Mouse (Mus musculus) kidney, postnatal 25 days (tissue): ENCODE results near the gene E4f1.

Experiments used
- DNase-seq, 2 experiments: peaks; one replicate each; pipeline ENCODE4 v3.0.0; 2021; ENCODE audit warnings: mixed read lengths in 2 of 2

The E4f1 gene

DNA sequence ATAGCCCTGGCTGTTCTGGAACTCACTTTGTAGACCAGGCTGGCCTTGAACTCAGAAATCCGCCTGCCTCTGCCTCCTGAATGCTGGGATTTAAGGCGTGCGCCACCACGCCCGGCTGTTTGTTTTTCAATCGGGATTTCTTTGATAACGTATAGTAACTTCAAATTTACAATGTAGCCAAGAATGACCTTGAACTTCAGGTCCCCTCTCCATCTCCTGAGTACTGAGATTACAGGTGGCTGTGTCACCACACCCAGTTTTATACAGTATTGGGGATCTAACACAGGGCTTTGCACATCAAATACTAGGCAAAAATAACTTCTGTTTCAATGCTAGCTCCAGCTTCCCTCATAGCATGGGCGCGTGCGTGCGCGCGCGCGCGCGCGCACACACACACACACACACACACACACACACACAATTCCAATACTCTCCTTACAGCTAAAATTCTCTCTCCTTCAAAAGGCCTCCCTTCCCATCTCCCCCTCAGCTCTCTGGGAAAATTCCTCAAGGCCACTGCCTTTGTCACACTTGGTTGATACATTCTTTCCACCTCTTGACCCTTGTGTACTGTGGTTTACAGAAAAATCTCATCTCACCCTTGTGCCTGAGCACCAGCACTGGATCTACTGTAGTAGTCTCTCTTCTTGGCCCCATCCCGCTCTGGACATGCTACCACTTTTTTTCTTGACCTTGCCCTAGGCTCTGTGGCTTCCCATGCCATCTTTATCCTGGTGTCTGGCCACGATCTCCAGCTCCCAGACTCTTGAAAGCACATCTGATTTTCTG, 11.1 kb upstream of the E4f1 start:
- DNase-seq = no peak

DNA sequence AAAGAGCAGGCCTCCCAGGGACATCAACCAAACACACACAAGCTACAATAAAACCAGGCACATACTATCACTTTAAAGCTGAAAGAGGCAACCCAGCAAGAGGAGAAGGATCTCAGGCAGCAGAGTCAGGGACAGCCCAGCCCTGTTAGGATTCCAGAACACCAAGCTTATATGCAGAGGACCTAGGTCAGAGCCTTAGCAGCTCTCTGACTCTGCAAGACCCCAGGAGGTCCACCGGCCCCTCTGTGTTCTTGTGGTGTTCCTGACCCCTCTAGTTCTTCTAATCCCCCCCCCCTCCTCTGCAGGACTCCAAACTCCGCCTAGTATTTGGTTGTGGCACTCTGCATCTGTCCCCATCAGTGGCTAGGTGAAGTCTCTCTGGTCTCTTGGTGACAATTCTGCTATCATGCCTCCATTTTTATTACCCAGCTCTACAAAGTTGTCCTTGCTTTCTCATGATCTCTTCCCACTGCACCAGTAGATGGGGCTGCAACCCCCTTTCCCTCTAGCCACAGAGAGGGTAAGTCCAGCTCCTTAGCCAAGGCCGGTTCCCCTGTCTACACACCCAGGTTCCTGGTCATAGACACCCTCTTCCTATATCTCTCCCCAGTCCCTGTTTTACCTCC, 10.2 kb upstream of the E4f1 start:
- DNase-seq = peak in 1 of 2 experiments; percentile 23

DNA sequence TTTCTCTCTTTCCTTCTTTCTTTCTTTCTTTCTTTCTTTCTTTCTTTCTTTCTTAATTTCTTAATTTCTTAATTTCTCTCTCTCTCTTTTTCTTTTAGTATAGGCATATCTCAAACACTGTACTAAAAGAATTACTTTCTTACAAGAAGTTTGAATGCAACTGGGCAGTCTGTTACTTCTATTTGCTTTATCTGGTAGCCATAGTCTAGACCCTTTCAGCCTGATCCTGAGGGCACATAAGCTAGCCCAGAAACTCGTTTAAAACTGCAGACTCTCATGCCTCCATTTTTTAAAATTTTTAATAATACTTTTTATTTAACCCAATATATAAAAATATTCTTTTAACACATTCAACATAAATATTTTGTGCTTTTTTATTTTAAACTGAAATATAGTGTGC, 9.3 kb upstream of the E4f1 start:
- DNase-seq = no peak

DNA sequence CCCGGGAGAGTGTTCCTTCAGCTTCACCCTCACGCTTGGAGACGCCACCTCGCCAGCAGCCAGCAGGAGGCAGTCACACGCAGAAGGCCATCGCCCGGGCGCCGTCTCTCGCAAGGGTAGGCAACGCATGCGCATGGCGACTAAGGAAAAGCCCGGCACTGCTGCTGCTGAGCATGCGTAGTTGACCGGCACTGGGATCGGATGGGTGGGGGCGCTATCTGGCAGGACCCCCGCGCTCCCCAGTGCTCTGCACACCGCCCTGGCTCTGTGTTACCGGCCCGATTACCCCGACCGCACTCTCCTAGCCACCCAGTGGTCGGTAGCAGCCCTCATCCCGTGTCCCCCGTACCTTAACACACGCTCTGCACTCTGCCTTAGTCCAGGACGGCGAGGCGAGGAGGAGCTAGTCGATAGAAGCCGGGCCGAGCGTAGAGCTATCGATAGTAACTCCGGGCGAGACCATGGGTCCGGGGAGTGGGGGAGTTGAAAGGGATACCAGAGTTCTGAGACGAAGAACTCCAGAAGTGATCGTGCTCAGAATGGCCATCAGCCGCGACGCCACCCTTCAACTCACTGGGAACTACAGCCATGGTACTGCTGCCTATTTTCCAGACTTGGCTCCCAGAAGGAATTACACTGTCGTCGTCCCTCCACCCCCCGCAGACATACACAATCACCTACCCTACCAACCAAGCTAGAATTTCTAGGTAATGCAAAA, 8.7 kb upstream of the E4f1 start, which contains the start of gene Mlst8:
TSS of gene Mlst8 (minus strand) at position 416 of the 718 bp plus-strand sequence.
- peak; percentile 97 to 98 for DNase-seq

DNA sequence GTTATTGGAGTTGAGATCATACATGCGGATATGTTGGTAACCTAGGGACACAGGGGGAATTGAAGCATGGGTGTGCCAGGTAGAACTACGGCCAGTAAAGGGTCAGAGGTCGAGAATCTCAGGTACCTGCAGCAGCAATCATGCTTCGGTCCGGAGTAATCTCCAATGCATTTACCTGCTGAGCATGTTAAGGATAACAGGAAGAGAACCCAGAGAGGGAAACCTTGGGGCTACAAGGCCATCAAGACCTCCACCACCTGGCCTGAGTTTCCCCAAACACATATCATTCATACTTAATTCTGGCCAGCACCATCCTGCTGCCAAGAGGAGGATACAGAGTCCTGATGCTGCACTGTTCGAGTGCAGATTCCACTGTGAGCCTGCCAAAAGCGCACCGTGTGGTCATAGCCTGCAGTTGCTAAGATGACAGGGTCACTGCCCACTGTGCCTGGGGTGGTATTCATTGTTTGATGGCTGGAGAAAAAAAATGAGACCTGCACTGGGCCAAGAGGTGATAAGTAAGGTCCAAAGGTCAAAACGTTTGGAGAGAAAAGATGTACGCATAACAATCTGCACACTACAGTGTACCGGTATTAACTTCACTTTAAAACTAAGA, 8.0 kb upstream of the E4f1 start:
- DNase-seq = peak; percentile 26 to 55

DNA sequence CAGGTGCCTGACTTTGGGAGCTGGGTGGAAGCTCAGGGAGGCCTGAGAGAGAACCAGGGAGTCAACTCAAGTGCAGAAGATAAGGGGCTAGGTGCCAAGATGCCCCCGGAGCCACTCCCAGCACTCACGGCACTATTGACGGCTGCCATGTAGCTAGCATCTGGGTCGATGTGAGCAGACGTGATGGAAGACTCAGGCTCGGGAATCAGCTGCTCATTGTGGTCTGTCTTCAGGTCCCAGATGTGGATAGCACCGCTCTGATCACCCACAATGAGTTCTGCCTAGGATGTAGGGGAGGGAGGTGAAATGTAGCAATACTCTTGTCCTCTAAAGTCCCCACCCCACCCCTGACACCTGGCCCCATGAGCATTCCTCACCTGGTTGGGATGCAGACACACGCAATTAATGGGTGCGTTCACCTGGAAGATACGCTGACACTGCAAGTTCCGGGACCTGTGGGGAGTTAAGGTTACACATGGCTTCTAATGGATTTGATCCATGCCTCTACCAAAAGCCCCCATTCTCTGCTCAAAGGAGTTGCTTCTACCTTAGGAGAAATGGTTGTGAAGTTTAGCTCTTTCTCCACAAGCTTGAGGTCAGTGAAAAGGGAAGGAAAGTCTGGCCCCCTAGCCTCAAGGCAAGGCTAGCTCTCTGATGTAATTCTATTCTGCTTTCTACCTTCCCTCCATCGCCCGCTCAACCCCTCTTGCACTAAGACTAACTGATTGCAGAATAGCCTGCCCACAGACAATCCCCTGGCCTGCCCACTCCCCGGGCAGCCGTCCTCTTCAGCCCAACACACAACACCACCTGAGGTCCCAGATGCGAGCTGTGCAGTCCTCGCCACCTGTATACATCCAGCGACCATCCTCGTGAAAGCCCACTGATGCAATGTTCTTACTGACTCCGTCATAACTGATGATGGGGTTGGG, 7.2 kb upstream of the E4f1 start:
- peak in 1 of 2 experiments; percentile 37 for DNase-seq

DNA sequence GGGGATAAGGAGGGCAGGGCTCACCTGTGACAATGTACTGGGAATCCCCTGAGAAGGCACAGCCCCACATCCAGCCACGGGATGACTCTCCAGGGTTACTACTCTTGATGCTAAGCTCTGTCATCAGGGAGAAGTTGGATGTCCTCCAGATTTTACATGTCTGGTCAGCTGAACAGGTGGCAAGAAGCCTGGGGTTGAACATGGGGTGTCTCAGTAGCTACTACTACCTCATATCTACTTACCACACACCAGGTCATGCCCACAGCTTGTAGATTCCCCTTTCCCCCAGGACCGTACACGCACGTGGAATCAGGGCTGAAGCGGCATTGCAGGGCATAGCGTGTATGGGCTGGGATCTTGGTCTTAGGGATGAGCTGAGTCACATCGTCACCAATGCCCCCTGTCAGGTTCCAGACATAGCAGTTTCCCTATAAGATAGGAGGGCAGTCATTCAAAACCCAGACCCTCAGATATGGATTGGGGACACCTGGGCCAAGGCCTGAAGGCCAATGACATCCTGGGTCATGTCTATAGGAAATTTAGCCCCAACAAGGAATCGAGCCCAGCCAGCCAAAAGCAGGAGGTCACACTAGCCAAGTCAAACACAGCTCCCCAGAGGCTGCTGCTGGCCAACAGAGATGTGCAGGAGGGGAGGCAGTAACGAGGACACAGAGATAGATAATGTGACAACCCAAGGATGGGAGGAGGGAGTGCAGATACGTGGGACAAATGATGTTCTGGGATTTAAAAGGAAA, 6.1 kb upstream of the E4f1 start:
- DNase-seq = no peak

DNA sequence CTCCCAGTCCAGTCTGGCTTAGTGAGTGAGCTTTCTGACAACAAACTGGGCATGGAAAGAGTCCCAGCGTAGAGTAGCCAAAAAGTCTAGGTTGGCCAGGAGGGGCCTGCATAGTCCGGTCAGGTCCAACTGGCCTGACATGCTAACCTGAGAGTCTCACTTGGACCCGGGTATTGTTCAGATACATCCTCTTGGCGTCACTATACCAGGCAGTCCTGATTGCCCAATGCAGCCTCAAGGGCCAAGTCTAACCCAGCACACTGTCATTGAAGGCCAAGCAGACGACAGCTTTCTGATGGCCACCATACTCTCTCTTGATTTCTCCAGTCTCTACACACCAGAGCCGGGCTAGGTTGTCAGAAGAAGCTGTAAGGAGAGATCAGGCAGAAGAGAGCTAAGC, 5.5 kb upstream of the E4f1 start:
- no peak for DNase-seq

DNA sequence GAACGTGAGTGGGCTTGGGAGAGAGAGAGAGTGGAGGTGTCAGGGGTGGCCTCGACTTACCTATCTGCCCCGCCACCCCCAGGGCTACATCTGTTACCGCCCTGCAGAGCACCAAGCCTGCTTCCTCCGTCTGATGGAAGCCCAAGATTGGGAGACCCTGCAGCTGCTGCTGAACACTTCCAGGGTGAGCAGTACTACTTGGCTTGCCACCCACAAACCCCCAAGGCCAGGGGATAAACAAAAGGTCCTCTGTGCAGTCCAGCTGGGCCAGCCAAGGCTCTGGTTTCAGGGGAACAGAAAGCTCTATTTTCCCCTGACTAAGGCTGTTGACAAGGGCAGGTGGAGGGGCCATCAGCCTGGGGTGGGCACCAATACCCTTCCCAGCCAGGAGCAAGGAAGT, 4.4 kb upstream of the E4f1 start:
- DNase-seq = no peak

DNA sequence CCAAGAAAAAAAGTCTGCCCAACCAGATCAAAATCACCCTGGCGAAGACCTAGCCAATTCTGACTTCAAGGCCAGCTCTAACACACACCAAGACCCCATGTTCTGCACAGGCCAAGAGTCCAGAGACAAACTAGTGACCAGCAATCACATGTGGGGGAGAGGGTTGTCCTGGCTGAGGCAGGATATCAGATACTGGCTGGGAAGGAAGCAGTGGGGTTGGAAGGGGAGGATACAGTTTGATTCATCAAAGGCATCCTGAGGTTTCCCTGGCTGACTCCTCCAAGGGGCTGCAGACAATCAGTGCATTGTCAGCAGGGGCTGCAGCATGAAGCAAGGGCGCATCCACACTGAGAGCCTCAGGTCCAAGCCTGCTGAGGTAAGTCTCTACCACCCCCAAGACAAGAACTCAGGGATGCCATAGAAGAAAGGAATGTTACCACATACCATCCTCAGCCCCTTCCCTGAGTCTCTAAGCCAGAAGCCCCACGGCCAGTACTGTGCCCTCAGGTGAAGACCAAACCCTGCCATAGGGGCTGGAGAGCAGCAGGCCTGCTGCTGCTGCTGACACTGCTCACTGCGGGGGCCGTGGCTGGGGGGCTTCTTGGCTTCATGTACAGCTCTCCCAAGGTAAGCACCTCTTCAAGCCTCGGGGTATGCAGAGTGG, 3.6 kb upstream of the E4f1 start, which contains the start of gene Bricd5:
TSS of gene Bricd5 (plus strand) at position 273 of the 664 bp plus-strand sequence.
- DNase-seq = no peak

DNA sequence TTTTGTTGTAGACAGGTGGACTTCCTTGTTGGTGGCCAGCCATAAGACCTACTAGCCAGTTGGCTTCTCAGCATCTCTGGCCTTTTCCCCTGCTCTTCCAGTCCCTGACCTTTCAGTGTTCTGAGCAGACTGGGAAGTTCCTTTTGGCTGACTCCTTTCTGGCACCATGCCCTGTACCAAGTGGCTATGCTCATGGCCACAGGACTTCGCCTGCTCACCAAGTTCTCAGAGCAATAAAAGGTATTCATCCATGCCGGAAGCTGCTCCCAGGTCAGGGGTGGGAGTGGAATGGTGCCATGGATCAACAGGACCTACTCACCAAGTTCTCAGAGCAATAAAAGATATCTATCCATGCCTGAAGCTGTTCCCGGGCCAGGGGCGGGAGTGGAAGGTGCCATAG, 2.4 kb upstream of the E4f1 start:
- DNase-seq = peak; percentile 91 to 95

DNA sequence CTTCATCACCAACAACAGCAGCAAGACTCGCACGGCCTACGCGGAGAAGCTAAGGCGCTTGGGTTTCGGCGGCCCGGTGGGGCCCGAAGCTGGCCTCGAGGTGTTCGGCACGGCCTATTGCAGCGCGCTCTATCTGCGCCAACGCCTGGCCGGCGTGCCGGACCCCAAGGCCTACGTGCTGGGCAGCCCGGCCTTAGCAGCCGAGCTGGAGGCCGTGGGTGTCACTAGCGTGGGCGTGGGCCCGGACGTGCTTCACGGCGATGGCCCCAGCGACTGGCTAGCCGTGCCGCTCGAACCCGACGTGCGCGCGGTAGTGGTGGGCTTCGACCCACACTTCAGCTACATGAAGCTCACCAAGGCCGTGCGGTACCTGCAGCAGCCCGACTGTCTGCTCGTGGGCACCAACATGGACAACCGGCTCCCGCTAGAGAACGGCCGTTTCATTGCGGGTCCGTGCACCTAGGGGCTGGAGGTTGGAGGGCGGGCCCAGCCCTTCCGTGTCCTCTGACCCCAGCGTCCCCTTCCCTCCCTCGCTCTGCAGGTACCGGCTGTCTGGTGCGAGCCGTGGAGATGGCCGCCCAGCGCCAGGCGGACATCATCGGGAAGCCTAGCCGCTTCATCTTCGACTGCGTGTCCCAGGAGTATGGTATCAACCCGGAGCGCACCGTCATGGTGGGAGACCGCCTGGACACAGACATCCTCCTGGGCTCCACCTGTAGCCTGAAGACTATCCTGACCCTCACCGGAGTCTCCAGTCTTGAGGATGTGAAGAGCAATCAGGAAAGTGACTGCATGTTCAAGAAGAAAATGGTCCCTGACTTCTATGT, 801 bp upstream of the E4f1 start:
- peak; percentile 27 to 55 for DNase-seq

DNA sequence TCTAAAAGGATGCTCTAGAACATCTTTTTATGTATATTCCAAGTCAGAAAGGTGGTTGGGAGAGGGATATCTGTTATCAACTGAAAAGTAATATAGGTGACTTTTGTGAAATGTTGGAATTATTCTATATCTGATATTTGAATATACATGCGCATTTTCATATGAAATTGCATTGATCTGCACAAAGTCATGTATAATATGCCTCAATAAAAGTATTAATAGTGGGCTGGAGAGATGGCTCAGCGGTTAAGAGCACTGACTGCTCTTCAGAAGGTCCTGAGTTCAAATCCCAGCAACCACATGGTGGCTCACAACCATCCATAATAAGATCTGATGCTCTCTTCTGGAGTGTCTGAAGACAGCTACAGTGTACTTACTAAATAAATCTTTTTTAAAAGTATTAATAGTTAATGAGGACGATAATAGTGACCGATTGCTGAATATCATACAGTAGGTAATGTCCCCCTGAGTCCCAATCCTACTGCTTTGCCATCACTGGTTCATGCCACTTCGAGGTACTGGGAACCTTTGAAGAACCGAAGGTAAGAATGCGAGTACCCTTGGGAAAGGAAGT, 690 bp downstream of the E4f1 start:
- DNase-seq = no peak

DNA sequence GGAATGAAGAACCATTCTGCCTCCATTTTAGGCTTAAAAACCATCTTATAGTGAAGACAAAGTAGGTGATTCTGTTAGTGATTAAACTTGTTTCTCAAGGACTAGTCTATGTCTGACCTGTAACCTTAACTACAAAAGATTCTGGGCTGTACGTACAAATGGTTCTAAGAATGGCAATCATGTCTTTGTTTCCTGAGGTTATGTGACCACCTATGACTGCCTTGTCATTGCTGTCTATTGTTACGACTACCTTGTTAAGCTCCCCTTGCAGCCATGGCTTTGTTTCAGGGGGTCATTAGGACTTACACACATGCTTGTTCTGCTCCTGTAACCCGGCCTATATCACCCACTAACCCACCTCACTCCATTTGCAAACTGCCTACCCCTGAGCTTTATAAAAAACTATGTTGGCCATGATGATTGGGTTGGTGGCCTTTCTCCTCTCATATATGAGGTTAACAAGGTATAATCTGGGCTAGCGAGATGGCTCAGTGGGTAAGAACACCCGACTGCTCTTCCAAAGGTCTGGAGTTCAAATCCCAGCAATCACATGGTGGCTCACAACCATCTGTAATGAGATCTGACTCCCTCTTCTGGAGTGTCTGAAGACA, 1.4 kb downstream of the E4f1 start:
- DNase-seq = no peak

DNA sequence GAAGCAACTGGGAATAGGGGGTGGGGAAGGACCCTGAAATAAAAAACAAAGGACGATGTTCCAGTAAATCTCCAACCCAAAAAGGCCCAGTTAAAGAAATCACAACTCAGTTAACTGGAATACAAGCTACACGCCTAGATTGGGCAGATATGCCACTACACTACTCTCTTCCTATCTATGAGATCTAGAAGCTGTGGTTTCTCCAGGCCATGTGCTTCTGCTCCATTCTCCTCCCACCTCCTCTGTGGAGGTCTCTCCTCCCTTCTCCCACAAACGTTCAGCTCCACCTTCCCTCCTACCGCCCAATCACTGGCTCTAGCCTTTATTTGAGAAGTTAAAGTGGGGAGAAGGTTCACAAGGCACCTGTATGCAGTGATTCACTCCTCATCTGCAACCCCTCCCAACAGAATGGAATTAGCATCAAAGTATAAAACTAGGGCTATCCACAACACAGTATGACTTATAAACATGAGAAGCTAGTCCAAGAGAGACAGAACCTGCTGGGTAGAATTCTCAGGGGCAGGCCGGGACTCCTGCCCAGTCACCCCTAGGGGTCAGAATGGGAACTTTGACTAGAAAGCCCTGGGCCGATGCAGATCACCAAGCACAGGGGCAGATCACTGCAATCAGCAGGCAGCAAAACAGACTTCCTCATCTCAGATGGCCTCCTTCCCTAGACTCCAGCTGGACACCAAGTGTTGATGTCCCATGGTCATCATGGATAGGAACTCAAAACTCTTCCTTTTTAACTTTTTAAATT, 6.6 kb downstream of the E4f1 start:
- peak; percentile 34 to 66 for DNase-seq

DNA sequence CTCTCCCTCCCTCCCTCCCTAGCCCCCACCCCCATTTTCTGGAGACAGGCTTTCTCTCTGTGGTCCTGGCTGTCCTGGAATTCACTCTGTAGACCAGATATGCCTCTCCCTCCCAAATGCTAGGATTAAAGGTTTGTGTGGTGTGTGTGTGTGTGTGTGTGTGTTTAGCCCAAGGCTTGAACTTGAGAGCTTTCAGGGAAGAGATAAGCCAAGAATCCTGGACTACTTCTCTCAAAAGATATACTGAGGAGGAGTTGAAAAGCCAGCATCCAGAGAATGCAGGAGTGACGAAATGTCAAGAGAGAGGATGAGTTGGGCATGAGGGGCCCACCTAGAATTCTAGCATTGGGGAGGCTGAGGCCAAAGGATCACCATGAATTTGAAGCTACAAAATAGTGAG, 7.2 kb downstream of the E4f1 start:
- no peak for DNase-seq

DNA sequence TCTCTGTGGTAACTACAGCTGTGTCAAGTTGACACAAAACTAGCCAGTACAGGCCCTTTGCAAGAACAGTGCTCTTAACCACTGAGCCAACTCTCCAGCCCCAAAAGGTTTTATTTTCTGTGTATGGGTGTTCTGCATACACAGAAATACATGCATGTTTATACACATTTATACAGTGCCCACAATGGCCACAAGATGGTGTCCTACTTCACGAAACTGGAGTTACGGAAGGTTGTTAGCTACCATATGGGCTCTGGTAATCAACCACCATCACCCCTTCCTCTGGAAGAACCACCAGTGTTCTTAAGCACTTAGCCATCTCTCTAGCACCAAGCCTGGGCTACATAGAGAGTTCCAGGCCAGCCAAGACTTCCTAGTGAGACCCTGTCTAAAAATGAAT, 8.5 kb downstream of the E4f1 start:
- DNase-seq = peak in 1 of 2 experiments; percentile 63
